Mouse (Mus musculus): Measurements from ENCODE around the gene Cirbp.
"Not testable (repeated sequence)": the region's sequence is repeated elsewhere in the genome, so short reads cannot be mapped to it uniquely, and the experiment has no call there.

Gene Cirbp

GRCm38 (mm10) chr10:80163721-80164120 lies 2.1 kb upstream of the Cirbp start:
- no peak for DNase-seq (ENCODE audit: low read depth)

GRCm38 (mm10) chr10:80164161-80164997 lies 1.4 kb upstream of the Cirbp start:
- DNase-seq (ENCODE audit: low read depth), result no peak

GRCm38 (mm10) chr10:80164998-80165344 lies 814 bp upstream of the Cirbp start:
- peak; percentile 93 for DNase-seq (ENCODE audit: low read depth)

GRCm38 (mm10) chr10:80166136-80166535 lies 351 bp downstream of the Cirbp start:
- not testable (repeated sequence) for DNase-seq (ENCODE audit: low read depth)

GRCm38 (mm10) chr10:80167460-80168037 lies 1.8 kb downstream of the Cirbp start:
- DNase-seq (ENCODE audit: low read depth), result peak; percentile 99

GRCm38 (mm10) chr10:80168038-80168661 lies 2.4 kb downstream of the Cirbp start:
- DNase-seq (ENCODE audit: low read depth), result peak; percentile 89

GRCm38 (mm10) chr10:80169070-80169469 lies 3.3 kb downstream of the Cirbp start:
- DNase-seq (ENCODE audit: low read depth), result no peak

- DNase-seq (ENCODE audit: low read depth), result no peak
Observed at GRCm38 (mm10) chr10:80169651-80170050, 3.9 kb downstream of the Cirbp start.

GRCm38 (mm10) chr10:80170052-80170451 lies 4.3 kb downstream of the Cirbp start:
- DNase-seq (ENCODE audit: low read depth), result no peak

- peak; percentile 19 for DNase-seq (ENCODE audit: low read depth)
Observed at GRCm38 (mm10) chr10:80170601-80171021, 4.8 kb downstream of the Cirbp start.

- peak; percentile 12 for DNase-seq (ENCODE audit: low read depth)
Observed at GRCm38 (mm10) chr10:80171252-80171651, 5.5 kb downstream of the Cirbp start.

- DNase-seq (ENCODE audit: low read depth), result peak; percentile 37
Observed at GRCm38 (mm10) chr10:80171760-80172526, 6.2 kb downstream of the Cirbp start.

GRCm38 (mm10) chr10:80172527-80173292 lies 6.9 kb downstream of the Cirbp start, which contains the start of gene 1600002K03Rik:
Gene 1600002K03Rik, plus strand, starts transcription at chr10:80172944.
- peak; percentile 97 for DNase-seq (ENCODE audit: low read depth)

GRCm38 (mm10) chr10:80173358-80173757 lies 7.6 kb downstream of the Cirbp start:
- peak; percentile 55 for DNase-seq (ENCODE audit: low read depth)

- DNase-seq (ENCODE audit: low read depth), result peak; percentile 23
Observed at GRCm38 (mm10) chr10:80173955-80174640, 8.3 kb downstream of the Cirbp start.

- DNase-seq (ENCODE audit: low read depth), result peak; percentile 76
Observed at GRCm38 (mm10) chr10:80174705-80175104, 8.9 kb downstream of the Cirbp start.

- peak; percentile 75 for DNase-seq (ENCODE audit: low read depth)
Observed at GRCm38 (mm10) chr10:80175536-80176269, 9.9 kb downstream of the Cirbp start.

GRCm38 (mm10) chr10:80176270-80176834 lies 10.6 kb downstream of the Cirbp start:
- no peak for DNase-seq (ENCODE audit: low read depth)

GRCm38 (mm10) chr10:80177441-80178279 lies 11.9 kb downstream of the Cirbp start:
- no peak for DNase-seq (ENCODE audit: low read depth)

Data from naive thymus-derived CD4-positive, alpha-beta T cell, adult 2 months (primary cell).